Mouse (Mus musculus) stomach, postnatal 0 days (tissue): ENCODE measurements at regions not wholly inside any gene's neighbourhood (a gene's known extent, or its start where the extent isn't known, plus 50 kb on each side); places are given as distances from the start of the nearest gene placed in this dataset.

Experiments used
- CTCF ChIP-seq: IDR thresholded peaks from 2 replicates; pipeline ENCODE4 v1.5.1; 2016; ENCODE audit warnings: antibody characterized with exemption, low read depth, mild to moderate bottlenecking, moderate library complexity
- EP300 ChIP-seq: optimal IDR thresholded peaks from 2 replicates; pipeline ENCODE3; 2016; ENCODE audit warnings: antibody characterized with exemption

DNA sequence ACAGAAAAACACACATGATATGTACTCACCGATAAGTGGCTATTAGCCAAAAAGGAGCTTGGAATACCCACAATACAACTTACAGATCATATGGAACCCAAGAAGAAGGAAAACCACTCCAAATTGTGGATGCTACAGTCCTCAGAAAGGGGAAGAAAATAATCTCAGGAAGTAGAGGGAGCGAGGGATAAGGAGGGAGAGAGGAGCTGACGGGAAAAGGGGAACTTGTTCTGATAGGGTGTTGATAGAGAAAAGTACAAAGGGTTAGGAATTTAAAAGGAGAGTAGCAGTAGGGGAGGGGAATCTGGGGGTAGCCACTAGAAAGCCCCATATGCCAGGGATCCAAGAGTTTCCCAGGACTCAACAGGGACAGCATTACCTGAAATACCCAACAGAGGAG is 1164.5 kb downstream of the Hace1 start:
- TF ChIP-seq CTCF, result no peak
- TF ChIP-seq EP300, result no peak
